Mouse (Mus musculus) thymus, adult 2 months (tissue): ENCODE measurements around the gene Ly6g5c.

Experiments used
- CTCF ChIP-seq: fragments of 200-500 bp; IDR thresholded peaks from 2 replicates; pipeline ENCODE4 v1.5.1; 2012; ENCODE audit warnings: mild to moderate bottlenecking, control low read depth, low read length, moderate library complexity, borderline replicate concordance; ENCODE audit not compliant: control insufficient read depth, poor library complexity, insufficient read depth; ENCODE audit errors: extremely low read depth
- POLR2A ChIP-seq: fragments of 200-500 bp; IDR thresholded peaks from 2 replicates; pipeline ENCODE4 v1.6.1; 2012; ENCODE audit warnings: mild to moderate bottlenecking, low read length, control low read depth, moderate library complexity; ENCODE audit not compliant: control insufficient read depth, poor library complexity, insufficient read depth; ENCODE audit errors: extremely low read depth

- TF ChIP-seq POLR2A (no peak), CTCF (no peak)
These were observed 39.7 kb upstream of the Ly6g5c start for GRCm38 (mm10) chr17:35068213-35068914.
